Mouse (Mus musculus): Measurements from ENCODE around the gene Ank3.
A peak's percentile ranks its signal among the peaks of the same experiment; 100 is the strongest.

Gene Ank3

GRCm38 (mm10) chr10:69414888-69415287 lies 16.3 kb downstream of the Ank3 start:
- DNase-seq = peak in 1 of 2 experiments; percentile 16

- DNase-seq = peak in 1 of 2 experiments; percentile 16
Measured at GRCm38 (mm10) chr10:69418716-69419115, 20.1 kb downstream of the Ank3 start.

DNA sequence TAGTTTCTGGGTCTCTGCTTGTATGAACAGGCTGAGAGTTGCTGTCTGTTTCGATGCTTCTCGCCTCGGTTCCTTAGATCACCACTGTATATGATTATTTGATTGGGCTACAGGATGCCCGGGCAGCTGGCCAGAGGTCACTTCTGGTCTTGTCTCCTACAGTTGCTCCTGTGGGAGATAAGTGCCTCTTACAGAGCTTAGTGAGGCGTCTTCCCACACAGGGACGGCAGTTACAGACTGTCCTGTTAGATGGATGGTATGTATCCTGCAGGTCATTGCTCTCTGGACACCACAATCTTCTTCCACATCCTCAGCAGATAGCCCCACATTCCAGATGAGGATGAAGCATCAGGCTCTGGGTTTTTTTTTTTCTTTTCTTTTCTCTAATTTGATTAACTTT lies 21.7 kb downstream of the Ank3 start:
- DNase-seq = no peak

- DNase-seq = no peak
Measured at GRCm38 (mm10) chr10:69424051-69424450, 25.5 kb downstream of the Ank3 start.

DNA sequence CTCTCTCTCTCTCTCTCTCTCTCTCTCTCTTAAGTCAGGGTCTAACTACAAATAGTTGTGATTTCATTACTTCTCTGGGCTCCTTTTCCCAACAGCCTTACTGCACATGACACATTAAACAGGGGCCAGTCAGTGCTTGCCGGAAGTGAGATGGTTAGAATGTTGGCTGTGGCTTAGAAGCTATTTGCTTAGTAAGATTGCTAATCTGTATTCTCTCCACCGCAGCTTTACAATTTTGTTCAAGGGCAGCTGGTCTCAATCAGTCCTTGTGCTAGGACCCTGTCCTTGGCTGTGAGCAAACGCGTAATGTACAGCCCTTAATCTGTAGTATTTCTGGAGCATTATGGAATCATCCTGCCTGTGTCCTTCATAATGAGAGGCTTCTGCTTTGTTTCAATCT lies 31.6 kb downstream of the Ank3 start:
- DNase-seq = no peak

DNA sequence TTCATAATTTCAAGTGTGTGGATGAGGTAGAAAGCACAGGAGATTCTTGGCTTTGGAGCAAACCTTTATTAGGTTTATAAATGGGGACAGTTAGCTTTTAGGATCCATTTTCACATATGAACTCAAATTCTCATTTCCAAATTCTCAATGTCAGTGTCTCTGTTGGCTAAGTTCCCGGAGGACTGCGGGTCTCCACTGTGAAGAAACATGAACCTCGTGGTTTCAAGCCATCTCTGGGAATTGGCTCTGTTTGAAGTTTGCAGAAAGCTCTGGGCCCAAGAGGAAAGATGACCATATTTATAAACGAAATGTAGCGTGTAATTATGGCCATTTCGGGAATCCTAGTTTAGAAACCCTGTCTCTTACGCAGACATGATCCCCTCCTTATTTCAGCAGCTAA lies 32.5 kb downstream of the Ank3 start:
- DNase-seq = no peak

DNA sequence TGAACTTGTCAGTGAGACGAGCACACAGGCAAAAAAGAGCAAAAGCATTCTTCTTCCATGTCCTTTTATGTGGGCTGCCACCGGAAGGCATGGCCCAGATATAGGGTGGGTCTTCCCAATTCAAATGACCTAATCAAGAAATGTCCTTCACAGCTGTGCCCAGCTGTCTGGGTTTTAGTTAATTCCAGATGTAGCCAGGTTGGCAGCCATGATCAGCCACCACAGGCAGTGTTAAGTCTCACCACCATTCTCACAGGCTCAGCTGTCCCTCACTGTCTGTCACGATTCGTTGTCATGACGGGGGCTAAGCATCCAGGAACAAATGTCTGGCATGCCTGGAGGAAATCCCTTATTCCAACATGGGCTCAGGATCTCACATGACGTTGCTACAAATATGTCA lies 36.6 kb downstream of the Ank3 start:
- DNase-seq = no peak

- no peak for DNase-seq
Measured at GRCm38 (mm10) chr10:69439449-69439848, 40.9 kb downstream of the Ank3 start.

GRCm38 (mm10) chr10:69444546-69444945 lies 46.0 kb downstream of the Ank3 start:
- peak; percentile 21 to 66 for DNase-seq

DNA sequence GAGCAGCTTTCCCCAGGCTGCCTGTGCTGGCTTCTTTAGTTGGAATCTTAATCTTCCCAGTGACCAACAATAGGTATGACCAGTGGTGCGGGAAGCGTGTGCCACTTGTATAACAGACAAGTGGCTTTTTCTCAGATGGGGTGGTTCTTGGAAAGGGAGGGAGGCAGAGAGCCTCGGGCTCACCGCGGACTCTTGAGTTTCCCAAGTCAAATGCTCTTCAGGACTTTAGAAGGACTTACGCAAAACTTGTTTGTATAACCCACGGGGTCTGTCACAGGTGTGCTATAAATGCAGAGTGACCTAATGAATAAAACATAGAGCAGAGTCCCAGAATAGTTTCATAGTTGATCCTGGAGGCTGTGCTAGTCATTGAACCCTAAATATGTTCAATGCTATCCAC lies 47.4 kb downstream of the Ank3 start:
- DNase-seq = peak; percentile 24 to 54

- DNase-seq = peak; percentile 12 to 22
Measured at GRCm38 (mm10) chr10:69446566-69446965, 48.0 kb downstream of the Ank3 start.

- no peak for DNase-seq
Measured at GRCm38 (mm10) chr10:69447308-69447707, 48.7 kb downstream of the Ank3 start.

DNA sequence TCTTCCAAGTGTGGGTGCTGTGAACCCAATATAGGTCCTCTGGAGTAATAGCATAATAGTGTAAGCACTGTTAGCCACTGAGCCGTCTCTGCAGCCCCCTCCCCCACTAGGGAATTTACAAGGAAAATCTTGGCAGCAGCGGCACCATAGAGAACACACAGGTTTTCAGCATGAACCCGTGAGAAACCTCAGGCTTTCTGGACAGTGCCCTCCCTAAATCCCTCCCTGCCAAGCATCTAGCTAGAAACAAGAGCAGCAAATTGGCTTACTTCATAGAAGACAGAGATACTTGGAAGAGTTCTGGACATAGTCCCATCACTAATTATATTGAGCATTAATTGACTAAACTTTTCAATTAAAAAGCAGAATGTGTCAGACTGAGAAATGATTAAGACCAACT lies 49.6 kb downstream of the Ank3 start:
- no peak for DNase-seq

DNA sequence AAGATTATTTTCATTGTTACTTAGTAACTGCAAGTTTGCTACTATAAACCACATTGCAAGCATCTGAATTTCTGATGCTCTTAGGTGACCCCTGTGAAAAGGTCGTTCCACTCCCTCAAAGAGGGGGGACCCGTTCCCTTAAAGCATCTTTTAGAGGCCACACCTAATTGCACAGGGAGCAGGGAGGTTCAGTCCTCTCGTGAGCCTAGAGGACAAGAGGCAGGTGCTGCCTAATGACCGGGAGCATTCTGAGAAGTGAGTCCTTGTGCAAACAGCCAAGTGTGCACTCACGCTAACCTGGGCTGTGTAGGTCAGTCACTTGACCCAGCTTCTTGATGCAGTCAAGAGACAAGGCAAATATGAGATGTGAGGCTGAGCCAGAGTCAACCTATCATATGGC lies 52.4 kb downstream of the Ank3 start:
- no peak for DNase-seq

GRCm38 (mm10) chr10:69452180-69452977 lies 53.8 kb downstream of the Ank3 start:
- DNase-seq = peak; percentile 57 to 82

DNA sequence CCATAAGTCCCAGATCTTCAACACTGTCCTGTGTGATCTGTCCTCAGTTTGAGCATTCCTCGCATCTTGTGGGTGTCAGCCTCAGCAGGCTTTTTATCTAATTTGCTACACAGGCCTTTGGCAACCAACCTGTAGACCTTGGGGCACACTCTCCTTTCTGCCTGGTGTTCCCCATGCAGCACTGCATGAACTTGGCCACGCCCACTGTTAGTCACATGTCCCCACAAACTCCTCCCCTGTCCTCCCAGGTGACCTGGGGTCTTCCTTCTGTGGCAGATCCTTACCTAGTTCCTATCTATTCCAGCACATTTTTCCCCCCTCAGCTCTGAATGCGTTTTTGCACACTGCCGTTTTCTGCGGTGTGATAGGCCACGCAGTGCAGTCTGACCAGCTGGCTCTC lies 55.0 kb downstream of the Ank3 start:
- no peak for DNase-seq

DNA sequence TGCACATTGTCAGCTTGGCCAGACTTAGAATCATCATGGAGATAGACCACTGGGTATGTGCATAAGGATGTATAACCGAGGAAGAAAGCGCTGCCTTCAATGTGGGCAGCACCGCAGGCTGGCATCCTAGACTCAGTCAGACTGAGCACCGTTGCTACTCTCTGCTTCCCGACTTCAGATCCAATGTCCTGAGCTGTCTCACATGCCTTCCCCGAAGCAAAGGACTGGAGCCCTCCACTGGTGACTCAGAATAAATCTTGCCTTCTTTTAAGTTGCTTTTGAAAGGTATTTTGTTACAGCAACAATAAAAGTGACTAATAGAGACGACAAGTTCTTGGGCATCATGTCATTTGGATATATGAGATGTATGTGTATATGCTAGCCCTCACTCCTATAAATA lies 55.9 kb downstream of the Ank3 start:
- DNase-seq = no peak

DNA sequence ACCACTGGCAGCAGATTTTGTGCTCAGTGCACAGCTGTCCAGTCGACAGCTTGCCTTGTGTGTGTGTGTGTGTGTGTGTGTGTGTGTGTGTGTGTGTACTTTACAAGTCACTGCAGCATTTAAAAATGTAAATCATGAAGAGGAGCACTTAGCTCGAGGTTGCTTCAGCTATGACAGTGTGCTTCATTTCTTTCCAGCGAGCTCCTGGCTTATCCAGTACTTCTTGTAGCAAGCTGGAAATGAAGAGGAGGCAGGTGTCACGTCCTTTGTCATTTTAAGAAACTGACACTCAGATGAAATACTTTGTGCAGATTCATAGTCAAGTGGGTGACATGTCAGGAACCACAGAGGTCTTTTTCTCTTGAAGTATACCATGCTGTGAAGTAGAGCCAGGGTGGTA lies 66.3 kb downstream of the Ank3 start:
- DNase-seq = no peak

GRCm38 (mm10) chr10:69465558-69466200 lies 67.1 kb downstream of the Ank3 start:
- DNase-seq = no peak

DNA sequence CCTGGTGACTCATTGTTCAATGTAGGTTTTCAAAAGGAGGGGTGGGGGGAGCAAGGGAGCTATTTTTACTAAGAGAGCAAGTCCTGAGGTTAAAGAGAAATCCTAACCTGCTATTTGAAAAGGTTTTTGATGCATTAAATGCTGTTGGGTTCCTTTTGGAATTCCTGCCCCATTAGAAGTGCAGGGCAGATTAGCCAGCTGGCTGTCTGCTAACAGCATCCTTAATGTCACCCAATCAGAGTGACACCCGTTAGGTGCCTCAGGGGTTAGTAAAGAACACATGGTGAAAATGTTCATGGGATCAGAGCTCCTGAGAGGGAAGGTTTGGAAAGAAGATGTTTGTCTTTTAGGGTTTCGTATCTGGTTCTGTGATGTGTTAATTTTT lies 67.6 kb downstream of the Ank3 start:
- no peak for DNase-seq

- DNase-seq = no peak
Measured at GRCm38 (mm10) chr10:69466586-69466985, 68.0 kb downstream of the Ank3 start.

DNA sequence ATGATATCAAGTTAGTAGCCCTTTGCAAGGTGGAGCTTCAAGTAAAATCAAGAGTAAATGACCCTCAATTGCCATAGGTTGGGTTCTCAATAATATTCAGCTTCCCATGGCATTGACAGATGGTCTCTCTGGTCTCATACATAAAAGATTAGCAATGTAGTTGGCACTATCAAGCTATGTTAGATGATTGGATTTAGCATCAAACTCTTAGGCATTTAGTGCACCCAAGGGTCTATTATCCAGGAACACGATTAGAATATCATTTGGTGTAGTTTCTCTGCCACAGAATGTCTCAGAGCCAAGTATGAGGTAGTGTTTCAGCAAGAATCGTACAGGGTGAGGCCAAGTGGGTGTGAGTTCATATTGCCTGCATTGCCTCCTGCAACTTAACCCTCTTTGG lies 68.6 kb downstream of the Ank3 start:
- DNase-seq = no peak

DNA sequence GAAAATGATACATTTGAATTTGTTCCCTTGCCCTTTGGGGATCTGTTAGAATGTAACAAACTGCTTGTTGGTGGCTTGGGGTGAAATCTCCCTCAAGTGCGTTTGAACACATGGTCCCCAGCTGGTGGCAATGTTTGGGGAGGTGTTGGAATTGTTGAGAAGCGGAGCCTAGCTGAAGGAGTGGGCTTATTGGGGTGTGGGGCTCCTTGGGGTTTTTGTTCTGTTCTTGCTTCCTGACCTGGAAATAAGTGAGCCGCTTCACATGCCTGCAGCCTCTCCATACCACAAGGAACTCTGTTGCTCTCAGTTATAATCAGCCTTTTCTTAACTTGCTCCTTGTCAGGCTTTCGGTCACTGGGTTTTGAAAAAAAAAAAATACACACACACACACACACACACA lies 73.3 kb downstream of the Ank3 start:
- no peak for DNase-seq

DNA sequence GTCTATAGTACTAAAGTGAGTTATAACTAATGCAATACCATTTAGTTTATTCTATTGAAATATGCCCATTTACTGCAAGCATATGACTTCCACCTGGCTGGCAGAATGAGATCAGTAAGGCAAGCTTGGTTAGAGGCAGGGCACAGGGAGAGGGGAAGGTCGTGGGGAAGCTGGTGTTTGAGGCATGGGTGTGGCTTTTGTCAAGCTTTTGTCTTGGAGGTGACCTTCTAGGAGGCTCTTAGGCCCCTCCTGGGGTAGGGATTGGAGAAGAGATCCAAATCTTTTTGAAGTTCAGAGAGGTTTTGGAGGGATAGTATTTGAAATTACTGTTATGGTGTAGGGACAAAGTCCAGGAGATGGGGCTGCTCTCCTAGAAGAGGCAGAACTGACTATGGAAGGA lies 78.3 kb downstream of the Ank3 start:
- no peak for DNase-seq

DNA sequence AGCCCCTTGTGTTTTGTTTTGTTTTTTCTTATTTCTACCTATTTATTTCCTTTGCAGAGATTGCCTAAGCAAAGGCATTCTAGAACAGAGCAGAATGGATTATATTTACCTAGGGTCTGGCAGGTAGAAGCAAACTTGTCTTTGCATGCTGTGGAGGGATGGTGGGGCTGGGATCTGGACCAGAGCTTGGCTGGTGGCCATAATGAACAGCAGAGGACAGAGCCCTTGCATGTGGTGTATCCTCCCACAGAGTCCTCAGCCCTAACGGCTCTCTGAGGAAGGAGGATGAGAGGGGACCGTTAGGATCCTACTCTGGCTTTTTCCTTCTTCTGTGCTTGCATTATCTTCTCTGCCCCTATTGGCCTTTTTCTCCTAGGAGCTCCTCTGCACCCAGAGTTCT lies 79.1 kb downstream of the Ank3 start:
- DNase-seq = no peak
